Comparison of ENCODE assay signal across 11 mouse cellular contexts in the genomic region with DNA sequence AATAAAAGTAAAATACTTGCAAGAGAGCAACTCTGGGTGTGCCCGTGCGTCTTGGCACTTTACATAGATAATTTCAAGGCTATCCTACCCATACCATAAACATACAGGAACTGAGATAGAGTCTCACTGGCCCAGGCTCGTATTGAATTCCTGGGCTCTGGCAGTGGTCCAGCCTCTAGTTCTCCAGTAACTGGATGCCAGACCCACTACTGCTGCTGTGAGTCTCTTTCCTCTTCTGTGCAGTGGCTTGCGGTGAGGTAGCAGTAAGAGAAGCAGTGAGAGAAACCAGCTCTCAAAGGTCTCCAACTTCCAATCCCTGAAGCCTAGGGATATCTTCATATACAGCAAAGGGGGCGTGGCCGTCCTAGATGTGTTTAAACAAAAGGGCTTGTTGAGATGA. TPM values are rescaled to one million over a fixed set of nuclear protein-coding genes. Genes with fewer than 3 reads are reported as not detected.
A peak's percentile ranks its signal among the peaks of the same experiment; 100 is the strongest.
DNase-seq lines count a peak whose midpoint lies in the region; ATAC-seq lines count a peak whose summit lies in the region.
"Had no signal": no experiment of that assay in that cellular context is flagged by ENCODE, and none has a peak within 500 bp of the region (broad histone marks: within the 10 kb centered on the region; RNA-seq: fewer than 3 reads in every experiment).

No protein-coding gene starts in this region.

- H3K27ac ChIP-seq in heart, embryonic 15.5 days: peak overlapping the region; percentile 10; the same call in 1 of the 2 replicates
- peak overlapping the region; percentile 71 for H3K27ac ChIP-seq in lung, embryonic 16.5 days (ENCODE audit: low read length)
- H3K27ac ChIP-seq: forebrain, embryonic 10.5 days; liver, embryonic 14.5 days had no signal

- H3K9me3 ChIP-seq in heart, embryonic 15.5 days (replicated peaks): no peaks in the 10 kb centered on the region
- no peaks in the 10 kb centered on the region for H3K9me3 ChIP-seq in lung, embryonic 16.5 days (ENCODE audit: control insufficient read depth, low read length)
- H3K9me3 ChIP-seq: forebrain, embryonic 10.5 days had no signal

- H3K36me3 ChIP-seq in heart, embryonic 15.5 days: no peaks in the 10 kb centered on the region
- H3K36me3 ChIP-seq in lung, embryonic 16.5 days (ENCODE audit: control insufficient read depth, insufficient read depth, low read length): no peaks in the 10 kb centered on the region
- H3K36me3 ChIP-seq: forebrain, embryonic 10.5 days had no signal

- H3K9ac ChIP-seq in heart, embryonic 15.5 days: no peak overlapping the region
- H3K9ac ChIP-seq in lung, embryonic 16.5 days (ENCODE audit: low read length): no peak overlapping the region
- H3K9ac ChIP-seq: liver, embryonic 14.5 days had no signal

- no peaks in the 10 kb centered on the region for H3K27me3 ChIP-seq in heart, embryonic 15.5 days
- H3K27me3 ChIP-seq in lung, embryonic 16.5 days (ENCODE audit: control insufficient read depth, insufficient read depth, low read depth, low read length): no peaks in the 10 kb centered on the region

- peaks cover 23% of the 10 kb centered on the region for H3K4me1 ChIP-seq in heart, embryonic 15.5 days (replicated peaks)
- H3K4me1 ChIP-seq in lung, embryonic 16.5 days (replicated peaks; ENCODE audit: control insufficient read depth, insufficient read depth, low read length): peaks cover 26% of the 10 kb centered on the region

- H3K4me2 ChIP-seq in heart, embryonic 15.5 days: no peak overlapping the region
- no peak overlapping the region for H3K4me2 ChIP-seq in lung, embryonic 16.5 days (ENCODE audit: low read depth, low read length)

- H3K4me3 ChIP-seq in heart, embryonic 15.5 days: no peak overlapping the region
- H3K4me3 ChIP-seq in lung, embryonic 16.5 days (ENCODE audit: low read length): no peak overlapping the region
- H3K4me3 ChIP-seq: forebrain, embryonic 10.5 days had no signal

- no peak for DNase-seq in heart, adult 9 months (ENCODE audit: low spot score in 2 of 2)
- peak; percentile 63 for DNase-seq in urinary bladder, postnatal 14 days (ENCODE audit: low spot score)
- DNase-seq in urinary bladder, adult 2 months (ENCODE audit: low spot score): no peak
- DNase-seq in adrenal gland, adult 8-10 months: no peak
- no peak for DNase-seq in Muller cell, postnatal 12 days (ENCODE audit: inconsistent ontology term)
- DNase-seq: gastrocnemius, postnatal 36 days had no signal

- WGBS in heart, embryonic 15.5 days: 38% methylated on average over 6 of the region's 6 CpGs
- 31% methylated on average over 6 of the region's 6 CpGs for WGBS in lung, embryonic 16.5 days

- ATAC-seq in heart, embryonic 15.5 days (replicated peaks; ENCODE audit: insufficient number of reproducible peaks, insufficient read depth, low FRiP score, low read depth): no peak
- peak; percentile 4; the same call in 1 of the 2 replicates for ATAC-seq in lung, embryonic 16.5 days (ENCODE audit: low read depth)
- ATAC-seq in erythroid progenitor cell, adult 5-6 weeks (replicated peaks; ENCODE audit: low FRiP score, poor library complexity, severe bottlenecking): no peak

RNA-seq across cellular contexts. Expression of a gene that starts 2.1 kb away (rescaled TPM):
- polyA plus RNA-seq in heart, embryonic 15.5 days (2015; fragmentation: Nextera tagmentation; extraction: Ambion mirVana): 12.8 and 19.1 TPM in 2 replicates
- polyA plus RNA-seq in urinary bladder, adult 2 months (2012; rRNA removed): 35.1 and 45.3 TPM in 2 replicates
- 22.9 and 23.9 TPM in 2 replicates for polyA plus RNA-seq in lung, embryonic 16.5 days (2015; fragmentation: Nextera tagmentation; extraction: Ambion mirVana)
- total RNA-seq in adrenal gland, adult 8-10 months (2022): 10 to 100 TPM; 46.6 to 87.7 (median 60.0) TPM
- total RNA-seq in erythroid progenitor cell, adult 5-6 weeks (2015; ENCODE audit: low replicate concordance): 5.8 and 7.1 TPM in 2 replicates
- 0.77 and 3.0 TPM in 2 replicates for total RNA-seq in erythroid progenitor cell, adult 5-6 weeks (2017; ENCODE audit: low replicate concordance)

RNA-seq across cellular contexts. Expression of a gene that starts 56.4 kb away (rescaled TPM):
- 7.3 and 9.0 TPM in 2 replicates for polyA plus RNA-seq in heart, embryonic 15.5 days (2015; fragmentation: Nextera tagmentation; extraction: Ambion mirVana)
- 4.3 and 5.3 TPM in 2 replicates for polyA plus RNA-seq in urinary bladder, adult 2 months (2012; rRNA removed)
- 6.5 and 8.0 TPM in 2 replicates for polyA plus RNA-seq in lung, embryonic 16.5 days (2015; fragmentation: Nextera tagmentation; extraction: Ambion mirVana)
- total RNA-seq in adrenal gland, adult 8-10 months (2022): 1 to 10 TPM; 4.9 to 9.5 (median 7.8) TPM
- total RNA-seq in erythroid progenitor cell, adult 5-6 weeks (2015; ENCODE audit: low replicate concordance): 4.0 TPM in 1 of 2 replicates, not detected in the other
- total RNA-seq in erythroid progenitor cell, adult 5-6 weeks (2017; ENCODE audit: low replicate concordance): not detected in 2 replicates
